Mouse (Mus musculus) heart, postnatal 25 days (tissue): ENCODE data around the gene Ano4. TPM values are rescaled to one million over a fixed set of nuclear protein-coding genes. Genes with fewer than 3 reads are reported as not detected.

Source experiments
- DNase-seq: peaks from one replicate; pipeline ENCODE4 v3.0.0; 2022; ENCODE audit warnings: low spot score
- intact Hi-C: fragments of 180-260 bp; cut with DNase I; formaldehyde crosslinking; loops from one replicate; pipeline ENCODE4 v1.15.1; 2025
- total RNA-seq, 2 experiments: library from RNA; stranded (reverse); gene quantifications; 2 replicates each; pipeline ENCODE4 v1.2.3; 2021

Ano4 gene
- total RNA-seq, 2 experiments from 2014 or later = 7.0 to 7.9 TPM

GRCm38 (mm10) chr10:88979451-88979850 lies 365.1 kb downstream of the Ano4 start:
- no peak for DNase-seq

DNA sequence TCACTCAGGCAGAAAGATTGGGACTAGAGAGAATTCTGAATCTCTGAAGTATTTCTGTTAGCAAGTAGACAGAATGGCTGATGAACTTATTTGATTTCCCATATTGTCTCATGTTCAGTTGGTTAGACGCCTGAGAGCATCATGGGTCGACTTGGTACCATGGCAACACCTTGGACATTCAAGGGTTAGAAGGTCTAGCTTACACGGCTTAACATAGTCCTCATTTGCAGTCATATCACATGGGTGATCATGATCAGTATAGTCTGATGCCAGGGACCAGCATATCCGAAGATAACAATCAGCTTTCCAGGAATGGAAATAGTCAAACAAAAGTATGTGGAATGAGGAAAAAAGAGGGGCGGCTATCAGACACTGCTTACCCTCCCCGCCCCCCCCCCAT lies 365.6 kb downstream of the Ano4 start:
- DNase-seq = no peak
- intact Hi-C loops = no loop called here

More at GRCm38 (mm10) chr10:88979451-88979850, 365.1 kb downstream of the Ano4 start:
- intact Hi-C loops = no loop called here

DNA sequence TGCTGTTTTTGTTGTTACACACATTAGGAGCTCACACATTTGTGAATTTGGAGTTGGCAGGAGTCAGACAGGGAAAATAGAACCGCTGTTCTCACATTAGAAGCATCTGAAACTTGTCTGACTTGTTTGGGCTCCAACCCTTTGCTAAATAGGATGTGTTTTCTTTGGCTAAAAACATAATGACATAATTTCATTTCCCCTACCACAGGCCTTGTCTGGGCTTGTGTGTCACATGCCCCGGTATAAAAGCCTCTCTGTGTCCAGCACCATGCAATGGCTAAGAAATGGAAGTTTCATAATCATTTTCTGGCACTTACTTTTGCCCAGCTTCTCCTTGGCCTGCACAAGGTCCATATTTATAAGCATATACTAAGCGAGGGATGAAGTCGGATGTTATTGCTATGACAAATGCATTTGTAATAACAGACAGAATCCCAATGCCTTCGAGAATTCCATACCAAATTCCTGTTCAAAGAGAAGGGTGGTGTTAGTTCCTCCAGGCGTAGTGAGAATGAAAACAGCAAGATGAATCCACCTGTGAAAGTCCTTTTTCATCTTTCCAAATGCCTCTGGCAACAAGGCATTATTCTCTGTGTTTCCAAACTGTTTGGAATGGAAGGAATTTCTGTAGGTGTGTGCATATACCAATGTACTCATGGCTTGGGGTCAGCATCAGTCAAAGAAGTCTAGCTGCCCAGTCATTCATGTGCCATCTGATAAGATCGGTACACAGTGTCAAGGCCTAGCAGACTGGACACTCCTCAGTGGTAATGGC lies 373.4 kb downstream of the Ano4 start:
- DNase-seq = no peak
- intact Hi-C loops = no loop called here

- DNase-seq = no peak
- intact Hi-C loops = no loop called here
Observed at GRCm38 (mm10) chr10:88968586-88968985, 376.0 kb downstream of the Ano4 start.

DNA sequence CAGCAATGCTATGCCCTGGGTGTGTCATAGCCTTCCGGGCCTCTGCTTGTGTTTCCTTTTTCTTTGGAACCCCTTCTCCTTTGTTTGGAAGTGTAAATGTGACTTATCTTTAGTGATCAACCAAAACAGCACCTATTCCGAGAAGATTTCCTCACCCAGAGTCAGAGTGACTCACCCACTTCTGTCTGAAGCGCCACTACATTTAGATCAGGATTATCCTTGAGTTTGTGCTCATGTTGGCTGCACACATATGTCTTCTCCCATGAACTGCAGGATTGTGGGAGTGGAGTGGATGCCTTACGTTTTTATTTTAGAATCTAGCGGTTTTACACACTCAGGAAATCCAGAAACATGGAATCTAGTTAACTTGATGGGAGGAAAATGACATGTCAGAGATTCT lies 383.8 kb downstream of the Ano4 start:
- intact Hi-C loops = no loop called here
- DNase-seq = no peak

- intact Hi-C loops = no loop called here
- no peak for DNase-seq
Observed at GRCm38 (mm10) chr10:88950297-88950653, 394.3 kb downstream of the Ano4 start.

- intact Hi-C loops = no loop called here
- no peak for DNase-seq
Observed at GRCm38 (mm10) chr10:88949649-88950296, 394.8 kb downstream of the Ano4 start.

Other genes with a start within 250 kb of the Ano4 start
- gene Gas2l3, start 99.2 kb upstream of the Ano4 start, total RNA-seq = 1 to 10 TPM; 1.6 to 3.8 TPM
- under 1 TPM; 0.17 to 0.42 TPM for gene Nr1h4, start 188.8 kb upstream of the Ano4 start, total RNA-seq